Mouse (Mus musculus) bone marrow macrophage, adult 2 months (primary cell): ENCODE data around the gene Ctcfl.

Experiments used
- CTCF ChIP-seq: IDR thresholded peaks from 2 replicates; pipeline ENCODE4 v1.5.1; 2012; ENCODE audit warnings: low read depth, mild to moderate bottlenecking, low read length, moderate library complexity
- POLR2A ChIP-seq: IDR thresholded peaks from 2 replicates; pipeline ENCODE4 v1.6.1; 2012; ENCODE audit warnings: mild to moderate bottlenecking, low read depth, low read length, borderline replicate concordance

DNA sequence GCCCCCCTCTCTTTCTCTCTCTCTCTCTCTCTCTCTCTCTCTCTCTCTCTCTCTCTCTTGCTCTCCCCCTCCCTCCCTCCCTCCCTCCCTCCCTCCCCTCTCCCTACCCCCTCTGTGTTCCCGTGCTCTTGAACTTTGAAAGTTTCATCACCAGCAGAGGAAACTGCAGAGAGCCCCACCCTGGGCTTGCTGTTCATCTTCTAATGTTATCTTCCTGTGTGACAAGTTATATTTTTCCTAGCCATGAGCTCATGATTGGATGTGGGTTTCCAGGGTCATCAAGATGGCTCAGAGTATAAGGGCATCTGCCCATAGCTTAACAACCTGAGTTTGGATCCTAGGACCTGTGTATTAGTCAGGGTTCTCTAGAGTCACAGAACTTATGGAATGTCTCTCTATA is 56.1 kb downstream of the Ctcfl start:
- TF ChIP-seq CTCF = no peak
- no peak for TF ChIP-seq POLR2A
